ENCODE assay signal across 8 mouse cellular contexts in genomic region chr15:83727626-83728025, GRCm38 (mm10). TPM values are rescaled to one million over a fixed set of nuclear protein-coding genes. Genes with fewer than 3 reads are reported as not detected.
DNase-seq lines count a peak whose midpoint lies in the region; ATAC-seq and TF ChIP-seq lines count a peak whose summit lies in the region.
"Had no signal": no experiment of that assay in that cellular context is flagged by ENCODE, and none has a peak within 500 bp of the region (broad histone marks: within the 10 kb centered on the region; RNA-seq: fewer than 3 reads in every experiment).

No protein-coding gene starts in this region.

- 23% methylated on average over 3 of the region's 3 CpGs for WGBS in heart, embryonic 10.5 days
- WGBS in lung, adult 2 months: 31% methylated on average over 3 of the region's 3 CpGs
- 29% methylated on average over 3 of the region's 3 CpGs for WGBS in stomach, postnatal 0 days

- peak; percentile 73 for TF ChIP-seq CTCF in left cerebral cortex, adult 2 months (IDR thresholded peaks at IDR 0.05)
- TF ChIP-seq CTCF in lung, adult 2 months (IDR thresholded peaks at IDR 0.05; ENCODE audit: insufficient read depth, low read length): peak; percentile 81
- TF ChIP-seq CTCF in stomach, postnatal 0 days (IDR thresholded peaks at IDR 0.05; ENCODE audit: low read depth): peak; percentile 85

- H3K4me2 ChIP-seq in stomach, postnatal 0 days (replicated peaks; ENCODE audit: low read depth): no peak overlapping the region

- no peak overlapping the region for H3K9ac ChIP-seq in stomach, postnatal 0 days (ENCODE audit: low read length)

- H3K4me1 ChIP-seq in heart, embryonic 10.5 days: peaks cover 35% of the 10 kb centered on the region
- H3K4me1 ChIP-seq in lung, adult 2 months (ENCODE audit: control insufficient read depth, insufficient read depth, low read length): no peaks in the 10 kb centered on the region
- H3K4me1 ChIP-seq in stomach, postnatal 0 days (replicated peaks; ENCODE audit: control insufficient read depth, insufficient read depth): peaks cover 2% of the 10 kb centered on the region

- intact Hi-C loops in left cerebral cortex, adult 2 months (cut with DNase I): loop anchor here (1.0 kb wide), 1 partner anchor 63 kb away; no protein-coding TSS in a partner anchor

- H3K36me3 ChIP-seq in heart, embryonic 10.5 days: no peaks in the 10 kb centered on the region
- H3K36me3 ChIP-seq in stomach, postnatal 0 days (ENCODE audit: control insufficient read depth, insufficient read depth, low read length): no peaks in the 10 kb centered on the region

- H3K27me3 ChIP-seq in heart, embryonic 10.5 days (ENCODE audit: insufficient read depth, poor library complexity, severe bottlenecking): peaks cover 58% of the 10 kb centered on the region
- H3K27me3 ChIP-seq in stomach, postnatal 0 days (ENCODE audit: control insufficient read depth, insufficient read depth, low read length): peaks cover 2% of the 10 kb centered on the region; the same call in 1 of the 2 replicates

- peak; percentile 44 to 55 for DNase-seq in left cerebral cortex, adult 2 months (ENCODE audit: extremely low spot score in 1 of 2, low spot score in 2 of 2)
- no peak for DNase-seq in left cerebral cortex, adult 8-10 months (ENCODE audit: low spot score in 2 of 2)
- peak; percentile 39 for DNase-seq in R1 (ENCODE audit: low read depth, low spot score)
- peak; percentile 15 for DNase-seq in c-Kit-positive CD71-positive TER-119-negative erythroid progenitor cells, embryonic 14.5 days (ENCODE audit: low read depth)
- DNase-seq in heart, embryonic 10.5 days (ENCODE audit: low spot score): peak; percentile 81
- DNase-seq in lung, adult 2 months: peak; percentile 60
- DNase-seq in stomach, postnatal 0 days (ENCODE audit: low spot score): peak; percentile 70

- no peak for TF ChIP-seq POLR2A in lung, adult 2 months (IDR thresholded peaks at IDR 0.05; ENCODE audit: borderline replicate concordance, extremely low read depth, low read depth, low read length)

- TF ChIP-seq EP300 in stomach, postnatal 0 days (optimal IDR thresholded peaks at IDR 0.05): no peak

- no peak for ATAC-seq in stomach, postnatal 0 days (ENCODE audit: low FRiP score, low TSS enrichment)

- H3K27ac ChIP-seq in left cerebral cortex, adult 2 months: no peak overlapping the region
- no peak overlapping the region for H3K27ac ChIP-seq in heart, embryonic 10.5 days
- no peak overlapping the region for H3K27ac ChIP-seq in stomach, postnatal 0 days (replicated peaks)

- H3K9me3 ChIP-seq in heart, embryonic 10.5 days: no peaks in the 10 kb centered on the region
- no peaks in the 10 kb centered on the region for H3K9me3 ChIP-seq in stomach, postnatal 0 days (ENCODE audit: control insufficient read depth, low read length)

- no peak overlapping the region for H3K4me3 ChIP-seq in left cerebral cortex, adult 2 months
- H3K4me3 ChIP-seq in heart, embryonic 10.5 days: no peak overlapping the region
- H3K4me3 ChIP-seq in lung, adult 2 months (replicated peaks; ENCODE audit: extremely low read depth, low read depth, low read length): no peak overlapping the region
- H3K4me3 ChIP-seq in stomach, postnatal 0 days (ENCODE audit: low read depth, low read length): no peak overlapping the region
- H3K4me3 ChIP-seq: megakaryocyte, embryonic 14.5 days had no signal

RNA-seq across cellular contexts. Expression of gene Scube1, which starts 2.8 kb away (rescaled TPM):
- total RNA-seq in left cerebral cortex, adult 2 months (2021): 10 to 100 TPM; 72.2 to 74.2 TPM
- total RNA-seq in left cerebral cortex, adult 8-10 months (2022): 10 to 100 TPM; 44.7 to 51.8 (median 45.4) TPM
- 13.5 and 20.4 TPM in 2 replicates for polyA plus RNA-seq in heart, embryonic 10.5 days (2016; fragmentation: Nextera tagmentation; extraction: Ambion mirVana)
- 17.2 and 18.8 TPM in 2 replicates for polyA plus RNA-seq in lung, adult 2 months (2012; rRNA removed)
- 5.0 and 5.5 TPM in 2 replicates for polyA plus RNA-seq in stomach, postnatal 0 days (2015; fragmentation: Nextera tagmentation; extraction: Ambion mirVana)

RNA-seq across cellular contexts. Expression of gene Mpped1, which starts 51.6 kb away (rescaled TPM):
- 100 to 1,000 TPM; 201 to 208 TPM for total RNA-seq in left cerebral cortex, adult 2 months (2021)
- total RNA-seq in left cerebral cortex, adult 8-10 months (2022): 100 to 1,000 TPM; 172 to 194 (median 178) TPM
- 0.22 and 0.70 TPM in 2 replicates for polyA plus RNA-seq in heart, embryonic 10.5 days (2016; fragmentation: Nextera tagmentation; extraction: Ambion mirVana)
- polyA plus RNA-seq in lung, adult 2 months (2012; rRNA removed): not detected in 2 replicates
- polyA plus RNA-seq in stomach, postnatal 0 days (2015; fragmentation: Nextera tagmentation; extraction: Ambion mirVana): 0.08 and 0.10 TPM in 2 replicates

Comparison
In these comparisons a context has a peak if more than half of its experiments do, and no peak if none do; other contexts are left out.
1. DNase-seq: peak in left cerebral cortex, adult 2 months (2 of 2), R1 (single experiment), c-Kit-positive CD71-positive TER-119-negative erythroid progenitor cells, embryonic 14.5 days (single experiment), heart, embryonic 10.5 days (single experiment), lung, adult 2 months (single experiment) and stomach, postnatal 0 days (single experiment); none in left cerebral cortex, adult 8-10 months (0 of 2).
2. Peak in every context shown above with its lines, with median percentiles within 50 percentile points of each other: CTCF ChIP-seq.